In the genomic region with DNA sequence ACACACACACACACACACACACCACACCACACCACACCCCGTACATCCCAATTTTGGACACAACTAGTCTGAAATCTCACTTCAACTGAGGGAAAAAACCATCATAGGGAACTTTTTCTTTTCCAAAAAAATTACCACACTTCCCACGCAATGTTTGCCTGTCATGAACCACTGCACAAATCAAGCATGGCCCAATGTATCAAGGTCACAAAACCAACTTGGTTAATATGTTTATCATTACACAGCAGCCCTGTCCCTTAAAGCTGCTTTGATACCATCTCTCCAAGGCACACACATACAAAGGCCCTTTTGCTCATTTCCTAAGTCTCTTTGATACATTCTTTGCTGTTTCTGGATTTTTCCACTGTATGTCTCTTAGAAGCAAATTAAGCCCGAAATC, we compare ENCODE assay signal across 12 mouse cellular contexts. TPM values are rescaled to one million over a fixed set of nuclear protein-coding genes. Genes with fewer than 3 reads are reported as not detected.
DNase-seq lines count a peak whose midpoint lies in the region; ATAC-seq and TF ChIP-seq lines count a peak whose summit lies in the region.
"Had no signal": no experiment of that assay in that cellular context is flagged by ENCODE, and none has a peak within 500 bp of the region (broad histone marks: within the 10 kb centered on the region; RNA-seq: fewer than 3 reads in every experiment).

No protein-coding gene starts in this region.

- H3K4me2 ChIP-seq in midbrain, embryonic 13.5 days (replicated peaks) = peak overlapping the region; percentile 29
- no peak overlapping the region for H3K4me2 ChIP-seq in midbrain, embryonic 11.5 days
- H3K4me2 ChIP-seq in hindbrain, embryonic 15.5 days = peak overlapping the region; percentile 73
- H3K4me2 ChIP-seq in neural tube, embryonic 13.5 days = peak overlapping the region; percentile 42

- no peak for TF ChIP-seq CTCF in kidney, adult 2 months (conservative IDR thresholded peaks at IDR 0.05; ENCODE audit: insufficient read depth, insufficient read length, low read depth, low read length)

- H3K27me3 ChIP-seq in kidney, adult 2 months (replicated peaks; ENCODE audit: control insufficient read depth, insufficient read depth, low read length) = no peaks in the 10 kb centered on the region
- H3K27me3 ChIP-seq in midbrain, embryonic 13.5 days = no peaks in the 10 kb centered on the region
- H3K27me3 ChIP-seq in midbrain, embryonic 11.5 days (ENCODE audit: control insufficient read depth, insufficient read depth, low read length) = no peaks in the 10 kb centered on the region
- no peaks in the 10 kb centered on the region for H3K27me3 ChIP-seq in hindbrain, embryonic 15.5 days
- H3K27me3 ChIP-seq in neural tube, embryonic 13.5 days = no peaks in the 10 kb centered on the region

- peak overlapping the region; percentile 86 for H3K27ac ChIP-seq in kidney, adult 2 months (ENCODE audit: insufficient read depth, low read depth, low read length)
- no peak overlapping the region for H3K27ac ChIP-seq in midbrain, embryonic 13.5 days
- H3K27ac ChIP-seq in midbrain, embryonic 11.5 days (ENCODE audit: low read depth, low read length) = no peak overlapping the region
- H3K27ac ChIP-seq in hindbrain, embryonic 15.5 days (replicated peaks) = no peak overlapping the region
- no peak overlapping the region for H3K27ac ChIP-seq in neural tube, embryonic 13.5 days (replicated peaks)

- TF ChIP-seq POLR2A in kidney, adult 2 months (IDR thresholded peaks at IDR 0.05; ENCODE audit: low read depth, low read length) = no peak

- DNase-seq in kidney, adult 2 months = peak; percentile 77
- DNase-seq in kidney, postnatal 10 days = no peak
- DNase-seq in midbrain, embryonic 11.5 days (ENCODE audit: low spot score, missing footprints) = no peak
- no peak for DNase-seq in spleen, adult 12 weeks (ENCODE audit: low spot score)
- DNase-seq in embryo, embryonic 11 days = no peak
- DNase-seq: cerebellum, adult 11-12 months; spleen, adult 18-20 months had no signal

- 17% methylated on average over 3 of the region's 3 CpGs for WGBS in kidney, adult 2 months
- 84% methylated on average over 3 of the region's 3 CpGs for WGBS in midbrain, embryonic 13.5 days
- WGBS in midbrain, embryonic 11.5 days = 94% methylated on average over 3 of the region's 3 CpGs
- 81% methylated on average over 3 of the region's 3 CpGs for WGBS in hindbrain, embryonic 15.5 days
- WGBS in neural tube, embryonic 13.5 days = 85% methylated on average over 3 of the region's 3 CpGs

- no peak for ATAC-seq in midbrain, embryonic 13.5 days
- ATAC-seq in midbrain, embryonic 11.5 days (ENCODE audit: low FRiP score) = no peak
- no peak for ATAC-seq in hindbrain, embryonic 15.5 days (ENCODE audit: low FRiP score, low read depth)
- no peak for ATAC-seq in neural tube, embryonic 13.5 days (ENCODE audit: low read depth)

- no peaks in the 10 kb centered on the region; the same call in 1 of the 2 replicates for H3K36me3 ChIP-seq in kidney, adult 2 months (ENCODE audit: control insufficient read depth, insufficient read depth, low read length)
- no peaks in the 10 kb centered on the region for H3K36me3 ChIP-seq in midbrain, embryonic 13.5 days
- H3K36me3 ChIP-seq in midbrain, embryonic 11.5 days (ENCODE audit: control insufficient read depth, insufficient read depth, low read length) = no peaks in the 10 kb centered on the region
- H3K36me3 ChIP-seq in hindbrain, embryonic 15.5 days = no peaks in the 10 kb centered on the region
- no peaks in the 10 kb centered on the region for H3K36me3 ChIP-seq in neural tube, embryonic 13.5 days
- H3K36me3 ChIP-seq: heart, embryonic 10.5 days had no signal

- no peaks in the 10 kb centered on the region for H3K9me3 ChIP-seq in midbrain, embryonic 13.5 days
- no peaks in the 10 kb centered on the region for H3K9me3 ChIP-seq in midbrain, embryonic 11.5 days (ENCODE audit: control insufficient read depth, low read length)
- H3K9me3 ChIP-seq in hindbrain, embryonic 15.5 days = no peaks in the 10 kb centered on the region
- peaks cover 5% of the 10 kb centered on the region; the same call in 1 of the 2 replicates for H3K9me3 ChIP-seq in neural tube, embryonic 13.5 days
- H3K9me3 ChIP-seq: heart, embryonic 10.5 days had no signal

- H3K4me1 ChIP-seq in kidney, adult 2 months (ENCODE audit: control insufficient read depth, insufficient read depth, low read length) = peaks cover 30% of the 10 kb centered on the region
- H3K4me1 ChIP-seq in midbrain, embryonic 13.5 days (replicated peaks) = peaks cover 18% of the 10 kb centered on the region
- H3K4me1 ChIP-seq in midbrain, embryonic 11.5 days (ENCODE audit: control insufficient read depth, insufficient read depth, low read length) = peaks cover 6% of the 10 kb centered on the region; the same call in 1 of the 2 replicates
- H3K4me1 ChIP-seq in hindbrain, embryonic 15.5 days (replicated peaks) = peaks cover 17% of the 10 kb centered on the region
- peaks cover 31% of the 10 kb centered on the region for H3K4me1 ChIP-seq in neural tube, embryonic 13.5 days (replicated peaks)

- peak overlapping the region; percentile 39 for H3K4me3 ChIP-seq in kidney, adult 2 months (ENCODE audit: insufficient read depth, low read depth, low read length)
- H3K4me3 ChIP-seq in midbrain, embryonic 13.5 days (replicated peaks) = 0 out of 2 replicates have a peak overlapping the region, but pooled peaks have one; percentile 9
- H3K4me3 ChIP-seq in midbrain, embryonic 11.5 days (ENCODE audit: low read depth, low read length) = no peak overlapping the region
- H3K4me3 ChIP-seq in hindbrain, embryonic 15.5 days = peak overlapping the region; percentile 27
- peak overlapping the region; percentile 13 for H3K4me3 ChIP-seq in neural tube, embryonic 13.5 days

- H3K9ac ChIP-seq in midbrain, embryonic 13.5 days (replicated peaks) = no peak overlapping the region; the same call in 1 of the 2 replicates
- H3K9ac ChIP-seq in midbrain, embryonic 11.5 days (ENCODE audit: low read length) = no peak overlapping the region
- H3K9ac ChIP-seq in hindbrain, embryonic 15.5 days = 0 out of 2 replicates have a peak overlapping the region, but pooled peaks have one; percentile 10
- H3K9ac ChIP-seq in neural tube, embryonic 13.5 days = no peak overlapping the region; the same call in 1 of the 2 replicates

RNA-seq across cellular contexts. Expression of a gene that starts 1.5 kb away (rescaled TPM):
- 16.9 and 18.7 TPM in 2 replicates for polyA plus RNA-seq in kidney, adult 2 months (2012; rRNA removed)
- polyA plus RNA-seq in midbrain, embryonic 13.5 days (2015; fragmentation: Nextera tagmentation; extraction: Ambion mirVana) = 17.1 TPM in 2 replicates
- 7.8 and 8.9 TPM in 2 replicates for polyA plus RNA-seq in midbrain, embryonic 11.5 days (2014; fragmentation: Nextera tagmentation; extraction: Ambion mirVana)
- polyA plus RNA-seq in hindbrain, embryonic 15.5 days (2015; fragmentation: Nextera tagmentation; extraction: Ambion mirVana) = 20.6 and 22.5 TPM in 2 replicates
- 14.9 and 15.8 TPM in 2 replicates for polyA plus RNA-seq in neural tube, embryonic 13.5 days (2015; fragmentation: Nextera tagmentation; extraction: Ambion mirVana)

RNA-seq across cellular contexts. Expression of a gene that starts 9.2 kb away (rescaled TPM):
- 8.4 and 10.1 TPM in 2 replicates for polyA plus RNA-seq in kidney, adult 2 months (2012; rRNA removed)
- polyA plus RNA-seq in midbrain, embryonic 13.5 days (2015; fragmentation: Nextera tagmentation; extraction: Ambion mirVana) = 0.24 and 0.38 TPM in 2 replicates
- 0.10 and 0.21 TPM in 2 replicates for polyA plus RNA-seq in midbrain, embryonic 11.5 days (2014; fragmentation: Nextera tagmentation; extraction: Ambion mirVana)
- 0.45 and 0.61 TPM in 2 replicates for polyA plus RNA-seq in hindbrain, embryonic 15.5 days (2015; fragmentation: Nextera tagmentation; extraction: Ambion mirVana)
- 0.29 and 0.41 TPM in 2 replicates for polyA plus RNA-seq in neural tube, embryonic 13.5 days (2015; fragmentation: Nextera tagmentation; extraction: Ambion mirVana)
- polyA plus RNA-seq: erythroblast, embryonic 14.5 days had no signal

RNA-seq across cellular contexts. Expression of a gene that starts 40.8 kb away (rescaled TPM):
- polyA plus RNA-seq in kidney, adult 2 months (2012; rRNA removed) = not detected in 2 replicates
- 0.98 and 1.2 TPM in 2 replicates for polyA plus RNA-seq in midbrain, embryonic 13.5 days (2015; fragmentation: Nextera tagmentation; extraction: Ambion mirVana)
- 2.6 and 2.9 TPM in 2 replicates for polyA plus RNA-seq in midbrain, embryonic 11.5 days (2014; fragmentation: Nextera tagmentation; extraction: Ambion mirVana)
- polyA plus RNA-seq in hindbrain, embryonic 15.5 days (2015; fragmentation: Nextera tagmentation; extraction: Ambion mirVana) = 0.66 TPM in 2 replicates
- 0.87 and 1.8 TPM in 2 replicates for polyA plus RNA-seq in neural tube, embryonic 13.5 days (2015; fragmentation: Nextera tagmentation; extraction: Ambion mirVana)
- polyA plus RNA-seq: erythroblast, embryonic 14.5 days had no signal
